Mouse (Mus musculus): Measurements from ENCODE around the gene Tenm2. TPM values are rescaled to one million over a fixed set of nuclear protein-coding genes. Genes with fewer than 3 reads are reported as not detected.

The Tenm2 gene
- polyA plus RNA-seq, 1 experiment from 2014 or later = not detected

DNA sequence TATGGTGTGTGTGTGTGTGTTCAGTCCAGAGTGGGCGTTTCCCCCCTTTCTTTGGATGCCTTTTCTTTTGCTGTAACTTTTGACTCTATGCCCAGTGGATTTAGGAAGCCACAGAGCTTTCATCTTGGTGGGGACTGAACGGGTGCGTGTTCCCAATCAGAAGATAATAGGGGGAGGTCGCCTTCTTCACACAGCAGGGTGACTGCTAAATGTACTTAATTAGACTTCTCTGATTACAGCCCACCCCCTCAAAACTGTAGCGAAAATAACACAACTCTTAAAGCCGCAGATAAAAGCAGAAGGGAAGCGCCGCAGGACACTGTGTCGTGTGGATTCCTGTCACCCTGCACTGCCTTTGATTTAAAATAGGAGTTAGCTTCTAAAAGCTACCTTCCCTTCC lies 1163.7 kb downstream of the Tenm2 start:
- Histone ChIP-seq H3K4me3 (ENCODE audit: low read depth, low read length) (no peak overlapping the region), H3K27me3 (ENCODE audit: insufficient read depth, low read length) (no peaks in the 10 kb centered on the region), H3K36me3 (replicated peaks; ENCODE audit: insufficient read depth, low read length) (no peaks in the 10 kb centered on the region), H3K27ac (ENCODE audit: low read depth) (no peak overlapping the region), H3K4me1 (ENCODE audit: insufficient read depth) (no peaks in the 10 kb centered on the region), H3K9me3 (ENCODE audit: low read length) (no peaks in the 10 kb centered on the region), H3K9ac (replicated peaks) (no peak overlapping the region), H3K4me2 (ENCODE audit: low read depth, low read length) (no peak overlapping the region)
- ATAC-seq (no peak), DNase-seq (no peak)
- 63% methylated on average over 9 of the region's 9 CpGs for WGBS (ENCODE audit: insufficient replicate concordance)
- TF ChIP-seq CTCF (IDR thresholded peaks at IDR 0.05; ENCODE audit: low read depth) (no peak), EP300 (IDR thresholded peaks at IDR 0.05; ENCODE audit: low read depth) (no peak)

- ATAC-seq (no peak), DNase-seq (no peak)
- WGBS (ENCODE audit: insufficient replicate concordance) = 43% methylated on average over 1 of the region's 1 CpGs
- Histone ChIP-seq H3K4me2 (ENCODE audit: low read depth, low read length) (no peak overlapping the region), H3K9ac (replicated peaks) (no peak overlapping the region), H3K36me3 (replicated peaks; ENCODE audit: insufficient read depth, low read length) (no peaks in the 10 kb centered on the region), H3K4me3 (ENCODE audit: low read depth, low read length) (no peak overlapping the region), H3K27ac (ENCODE audit: low read depth) (no peak overlapping the region), H3K9me3 (ENCODE audit: low read length) (no peaks in the 10 kb centered on the region), H3K4me1 (ENCODE audit: insufficient read depth) (no peaks in the 10 kb centered on the region), H3K27me3 (ENCODE audit: insufficient read depth, low read length) (no peaks in the 10 kb centered on the region)
- TF ChIP-seq CTCF (IDR thresholded peaks at IDR 0.05; ENCODE audit: low read depth) (no peak), EP300 (IDR thresholded peaks at IDR 0.05; ENCODE audit: low read depth) (no peak)
These were observed 1176.4 kb downstream of the Tenm2 start for GRCm38 (mm10) chr11:36059325-36059843.

GRCm38 (mm10) chr11:36056525-36056924 lies 1179.2 kb downstream of the Tenm2 start:
- no peaks in the 10 kb centered on the region for H3K27me3 ChIP-seq (ENCODE audit: insufficient read depth, low read length)
- H3K4me1 ChIP-seq (ENCODE audit: insufficient read depth) = no peaks in the 10 kb centered on the region
- H3K9ac ChIP-seq (replicated peaks) = no peak overlapping the region
- DNase-seq = no peak
- no peak overlapping the region for H3K4me2 ChIP-seq (ENCODE audit: low read depth, low read length)
- no peak overlapping the region for H3K27ac ChIP-seq (ENCODE audit: low read depth)
- no peaks in the 10 kb centered on the region for H3K36me3 ChIP-seq (replicated peaks; ENCODE audit: insufficient read depth, low read length)
- TF ChIP-seq CTCF (IDR thresholded peaks at IDR 0.05; ENCODE audit: low read depth) (no peak), EP300 (IDR thresholded peaks at IDR 0.05; ENCODE audit: low read depth) (no peak)
- 87% methylated on average over 11 of the region's 11 CpGs for WGBS (ENCODE audit: insufficient replicate concordance)
- no peak for ATAC-seq
- H3K4me3 ChIP-seq (ENCODE audit: low read depth, low read length) = no peak overlapping the region
- H3K9me3 ChIP-seq (ENCODE audit: low read length) = no peaks in the 10 kb centered on the region

DNA sequence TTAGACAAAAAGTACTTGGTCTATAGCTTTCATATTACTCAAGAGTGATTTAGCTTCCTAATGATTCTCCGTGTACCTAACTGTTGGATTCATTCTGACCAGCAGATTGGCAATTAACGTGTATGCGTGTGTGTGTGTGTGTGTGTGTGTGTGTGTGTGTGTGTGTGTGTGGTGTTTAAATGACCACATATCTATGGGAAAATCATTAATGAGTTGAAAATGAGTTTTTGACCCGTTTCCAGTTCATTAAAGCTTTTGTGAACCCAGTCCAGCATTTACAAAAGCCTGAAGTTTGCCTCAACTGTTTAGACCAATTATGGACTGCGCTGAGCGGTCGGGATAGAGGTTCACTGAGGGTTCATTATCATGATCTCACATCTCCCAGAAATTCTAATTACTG lies 1181.4 kb downstream of the Tenm2 start:
- no peaks in the 10 kb centered on the region for H3K27me3 ChIP-seq (ENCODE audit: insufficient read depth, low read length)
- 75% methylated on average over 7 of the region's 7 CpGs for WGBS (ENCODE audit: insufficient replicate concordance)

GRCm38 (mm10) chr11:36053457-36053856 lies 1182.3 kb downstream of the Tenm2 start:
- Histone ChIP-seq H3K36me3 (replicated peaks; ENCODE audit: insufficient read depth, low read length) (no peaks in the 10 kb centered on the region), H3K9ac (replicated peaks) (no peak overlapping the region), H3K4me2 (ENCODE audit: low read depth, low read length) (no peak overlapping the region), H3K9me3 (ENCODE audit: low read length) (no peaks in the 10 kb centered on the region), H3K27ac (ENCODE audit: low read depth) (no peak overlapping the region), H3K4me1 (ENCODE audit: insufficient read depth) (no peaks in the 10 kb centered on the region), H3K27me3 (ENCODE audit: insufficient read depth, low read length) (no peaks in the 10 kb centered on the region), H3K4me3 (ENCODE audit: low read depth, low read length) (no peak overlapping the region)
- ATAC-seq (no peak), DNase-seq (no peak)
- WGBS (ENCODE audit: insufficient replicate concordance) = 67% methylated on average over 4 of the region's 4 CpGs
- no peak for TF ChIP-seq EP300 (IDR thresholded peaks at IDR 0.05; ENCODE audit: low read depth)
- TF ChIP-seq CTCF (IDR thresholded peaks at IDR 0.05; ENCODE audit: low read depth) = no peak

More for the DNA sequence above, 1181.4 kb downstream of the Tenm2 start:
- Histone ChIP-seq H3K9me3 (ENCODE audit: low read length) (no peaks in the 10 kb centered on the region), H3K27ac (ENCODE audit: low read depth) (no peak overlapping the region), H3K4me2 (ENCODE audit: low read depth, low read length) (no peak overlapping the region), H3K4me3 (ENCODE audit: low read depth, low read length) (no peak overlapping the region), H3K4me1 (ENCODE audit: insufficient read depth) (no peaks in the 10 kb centered on the region), H3K9ac (replicated peaks) (no peak overlapping the region), H3K36me3 (replicated peaks; ENCODE audit: insufficient read depth, low read length) (no peaks in the 10 kb centered on the region)
- DNase-seq = no peak
- ATAC-seq = no peak
- TF ChIP-seq EP300 (IDR thresholded peaks at IDR 0.05; ENCODE audit: low read depth) = no peak

DNA sequence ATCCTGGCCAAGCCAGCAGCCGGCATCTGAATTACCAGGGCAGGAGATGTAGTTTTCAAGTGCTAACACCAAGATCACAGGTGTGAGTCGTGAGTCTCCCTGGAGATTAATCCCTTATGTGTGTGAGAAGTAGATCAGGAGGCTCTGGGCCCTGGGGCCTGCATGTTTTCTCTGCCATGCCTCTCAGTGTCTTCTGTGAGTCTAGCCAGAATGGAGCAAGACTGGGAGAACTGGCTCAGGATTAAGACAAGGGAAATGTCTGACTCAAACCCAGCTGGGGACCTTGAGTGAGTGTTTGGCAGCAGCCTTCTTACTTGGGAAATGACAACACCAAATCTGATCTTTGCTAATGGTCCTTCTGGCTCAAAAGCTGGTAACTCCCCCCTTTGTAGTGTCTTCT lies 1183.2 kb downstream of the Tenm2 start:
- Histone ChIP-seq H3K9me3 (ENCODE audit: low read length) (no peaks in the 10 kb centered on the region), H3K36me3 (replicated peaks; ENCODE audit: insufficient read depth, low read length) (no peaks in the 10 kb centered on the region), H3K27me3 (ENCODE audit: insufficient read depth, low read length) (no peaks in the 10 kb centered on the region), H3K4me3 (ENCODE audit: low read depth, low read length) (no peak overlapping the region), H3K4me2 (ENCODE audit: low read depth, low read length) (no peak overlapping the region), H3K27ac (ENCODE audit: low read depth) (no peak overlapping the region), H3K9ac (replicated peaks) (no peak overlapping the region), H3K4me1 (ENCODE audit: insufficient read depth) (no peaks in the 10 kb centered on the region)
- no peak for ATAC-seq
- TF ChIP-seq CTCF (IDR thresholded peaks at IDR 0.05; ENCODE audit: low read depth) (no peak), EP300 (IDR thresholded peaks at IDR 0.05; ENCODE audit: low read depth) (no peak)
- 52% methylated on average over 2 of the region's 2 CpGs for WGBS (ENCODE audit: insufficient replicate concordance)
- no peak for DNase-seq

GRCm38 (mm10) chr11:36052091-36052490 lies 1183.7 kb downstream of the Tenm2 start:
- ATAC-seq = no peak
- H3K4me3 ChIP-seq (ENCODE audit: low read depth, low read length) = no peak overlapping the region

More at GRCm38 (mm10) chr11:36052091-36052490, 1183.7 kb downstream of the Tenm2 start:
- Histone ChIP-seq H3K4me2 (ENCODE audit: low read depth, low read length) (no peak overlapping the region), H3K4me1 (ENCODE audit: insufficient read depth) (no peaks in the 10 kb centered on the region), H3K9me3 (ENCODE audit: low read length) (no peaks in the 10 kb centered on the region), H3K36me3 (replicated peaks; ENCODE audit: insufficient read depth, low read length) (no peaks in the 10 kb centered on the region), H3K27me3 (ENCODE audit: insufficient read depth, low read length) (no peaks in the 10 kb centered on the region), H3K27ac (ENCODE audit: low read depth) (no peak overlapping the region), H3K9ac (replicated peaks) (no peak overlapping the region)
- WGBS (ENCODE audit: insufficient replicate concordance) = 78% methylated on average over 1 of the region's 1 CpGs
- no peak for DNase-seq
- TF ChIP-seq CTCF (IDR thresholded peaks at IDR 0.05; ENCODE audit: low read depth) (no peak), EP300 (IDR thresholded peaks at IDR 0.05; ENCODE audit: low read depth) (no peak)
